Mouse (Mus musculus): ENCODE measurements around the gene Lao1. TPM values are rescaled to one million over a fixed set of nuclear protein-coding genes. Genes with fewer than 3 reads are reported as not detected.

The Lao1 gene
- polyA plus RNA-seq, 1 experiment: 0.13 TPM

DNA sequence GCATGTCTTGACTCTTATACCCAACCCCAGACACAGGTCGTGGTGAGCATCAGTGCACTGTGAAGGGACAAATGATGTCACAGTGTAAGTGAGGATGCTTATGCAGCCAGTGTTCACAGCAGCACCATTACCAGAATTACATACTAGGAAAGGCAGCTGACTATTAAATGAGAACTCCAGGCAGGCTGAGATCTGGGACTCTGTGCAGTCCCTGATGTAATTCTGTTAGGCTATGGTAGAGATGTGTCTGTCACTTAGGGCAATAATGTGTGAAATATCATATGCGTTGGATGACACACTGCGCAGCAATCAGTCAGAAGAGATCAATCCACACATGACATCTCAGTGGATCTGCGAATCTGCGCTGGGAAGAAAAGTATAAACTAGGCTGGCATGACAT lies 55.7 kb downstream of the Lao1 start:
- Histone ChIP-seq H3K27ac (ENCODE audit: insufficient read depth, low read length) (no peak overlapping the region), H3K4me3 (replicated peaks; ENCODE audit: insufficient read depth, low read depth, low read length) (no peak overlapping the region), H3K27me3 (ENCODE audit: control insufficient read depth, insufficient read depth, low read length) (no peaks in the 10 kb centered on the region), H3K4me1 (ENCODE audit: control insufficient read depth, insufficient read depth, low read length) (no peaks in the 10 kb centered on the region)
- no peak for TF ChIP-seq POLR2A (IDR thresholded peaks at IDR 0.05; ENCODE audit: borderline replicate concordance, insufficient read depth, low read length)
- TF ChIP-seq CTCF (IDR thresholded peaks at IDR 0.05; ENCODE audit: borderline replicate concordance, insufficient read depth, low read depth, low read length): no peak
- DNase-seq: no peak
- 86% methylated on average over 5 of the region's 5 CpGs for WGBS

Other genes with a start within 250 kb of the Lao1 start
- not detected in 2 replicates for gene Olfr1340, start 241.4 kb upstream of the Lao1 start, polyA plus RNA-seq (2012; rRNA removed)
- not detected in 2 replicates for gene Olfr1339, start 229.4 kb upstream of the Lao1 start, polyA plus RNA-seq (2012; rRNA removed)
- gene Olfr1338, start 202.8 kb upstream of the Lao1 start, polyA plus RNA-seq (2012; rRNA removed): not detected in 2 replicates
- gene Olfr1337, start 179.0 kb upstream of the Lao1 start, polyA plus RNA-seq (2012; rRNA removed): not detected in 2 replicates
- not detected in 2 replicates for gene Olfr1335, start 151.6 kb upstream of the Lao1 start, polyA plus RNA-seq (2012; rRNA removed)
- gene Olfr1333, start 125.3 kb upstream of the Lao1 start, polyA plus RNA-seq (2012; rRNA removed): not detected in 2 replicates
- not detected in 2 replicates for gene Olfr1331, start 96.9 kb upstream of the Lao1 start, polyA plus RNA-seq (2012; rRNA removed)
- not detected in 2 replicates for gene Olfr1330, start 73.0 kb upstream of the Lao1 start, polyA plus RNA-seq (2012; rRNA removed)
- not detected in 2 replicates for gene Olfr1329, start 44.1 kb upstream of the Lao1 start, polyA plus RNA-seq (2012; rRNA removed)
- not detected in 2 replicates for gene Olfr1328, start 23.0 kb upstream of the Lao1 start, polyA plus RNA-seq (2012; rRNA removed)
- 121 and 125 TPM in 2 replicates for gene Slc2a1, start 147.1 kb downstream of the Lao1 start, polyA plus RNA-seq (2012; rRNA removed)
- gene Zfp691, start 212.6 kb downstream of the Lao1 start, polyA plus RNA-seq (2012; rRNA removed): 6.4 and 10.0 TPM in 2 replicates
- 0.22 and 0.28 TPM in 2 replicates for gene Ermap, start 228.4 kb downstream of the Lao1 start, polyA plus RNA-seq (2012; rRNA removed)
- 25.7 and 26.4 TPM in 2 replicates for gene Svbp, start 233.7 kb downstream of the Lao1 start, polyA plus RNA-seq (2012; rRNA removed)